Mouse (Mus musculus) fibroblast of lung, adult 2 months (primary cell): ENCODE data around the gene Rsrp1.
"Not testable (repeated sequence)": the region's sequence is repeated elsewhere in the genome, so short reads cannot be mapped to it uniquely, and the experiment has no call there.

Source experiments
- DNase-seq: peaks from one replicate; pipeline ENCODE4 v3.0.0-alpha.2; 2011; ENCODE audit warnings: low read depth

Gene Rsrp1

GRCm38 (mm10) chr4:134923258-134924018, at the start of gene Rsrp1:
Gene Rsrp1 (plus strand): TSS chr4:134923592.
- DNase-seq, result peak; percentile 98

- no peak for DNase-seq
These were observed 47.2 kb upstream of the Rsrp1 start for GRCm38 (mm10) chr4:134876171-134876570.

DNA sequence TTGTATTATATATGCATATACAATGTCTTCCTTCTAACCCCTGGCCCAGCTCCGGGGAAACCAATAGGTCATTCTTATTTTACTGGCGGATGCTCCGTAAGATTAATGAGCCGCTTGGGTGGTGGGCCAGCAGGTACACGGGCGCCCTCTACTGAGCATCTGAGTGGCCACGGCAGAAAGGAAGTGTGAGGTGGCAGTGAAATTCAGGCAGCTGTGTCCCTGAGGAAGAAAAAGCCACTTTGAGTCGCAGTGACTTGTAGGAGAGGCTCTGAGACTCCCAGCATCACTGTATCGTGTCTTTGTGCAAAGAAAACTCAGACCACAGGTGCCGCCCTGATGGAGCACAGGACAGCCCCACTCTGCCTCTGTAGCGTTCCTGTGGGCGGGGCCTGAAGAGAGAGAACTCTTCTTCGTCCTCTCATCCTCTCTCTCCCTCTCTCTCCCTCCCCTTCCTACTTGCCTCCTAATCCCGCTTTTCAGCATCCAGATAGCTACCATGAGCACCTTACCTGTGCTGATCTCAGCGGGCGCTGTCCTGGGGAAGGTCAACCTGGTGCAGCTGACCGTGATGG, 43.9 kb upstream of the Rsrp1 start:
- DNase-seq, result peak; percentile 25

GRCm38 (mm10) chr4:134880041-134880440, 43.4 kb upstream of the Rsrp1 start:
- no peak for DNase-seq

DNA sequence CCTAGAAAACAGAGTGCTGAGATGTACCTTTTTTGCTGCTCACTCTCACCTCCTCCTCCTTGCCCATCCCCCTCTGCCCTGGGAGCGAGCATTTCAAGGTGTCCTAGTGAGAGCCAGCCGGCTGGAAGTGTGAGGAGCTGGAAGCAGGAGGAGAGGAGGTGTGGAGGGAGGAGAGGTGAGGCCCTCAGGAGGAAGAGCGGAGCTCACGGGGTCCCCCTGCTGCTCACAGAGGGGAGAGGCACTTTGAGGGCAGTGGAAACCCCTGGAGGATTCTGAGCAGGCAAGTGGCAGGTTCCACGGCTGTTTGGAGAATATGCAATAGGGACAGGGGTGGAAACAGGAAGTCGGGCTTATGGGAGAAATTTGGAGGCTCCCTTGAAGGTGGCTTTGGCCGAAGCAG, 40.1 kb upstream of the Rsrp1 start:
- DNase-seq, result no peak

GRCm38 (mm10) chr4:134883808-134884207, 39.6 kb upstream of the Rsrp1 start:
- no peak for DNase-seq

DNA sequence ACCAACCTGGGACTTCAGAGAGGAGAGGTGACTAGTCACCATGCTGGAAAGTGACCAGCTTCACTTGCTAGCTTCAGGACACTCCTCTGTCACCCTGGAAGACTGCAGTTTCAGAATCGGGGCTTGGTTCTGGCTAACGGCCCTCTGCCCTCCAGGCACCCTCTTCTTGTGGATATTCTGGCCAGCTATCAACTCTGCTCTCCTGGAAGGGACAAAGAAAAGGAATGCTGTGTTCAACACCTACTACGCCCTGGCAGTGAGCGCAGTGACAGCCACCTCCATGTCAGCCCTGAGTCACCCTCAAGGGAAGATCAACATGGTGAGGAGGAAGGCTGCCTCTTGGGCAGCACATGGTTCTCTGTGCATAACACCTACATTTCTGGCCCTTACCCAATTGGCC, 39.0 kb upstream of the Rsrp1 start:
- no peak for DNase-seq

GRCm38 (mm10) chr4:134892096-134892495, 31.3 kb upstream of the Rsrp1 start:
- no peak for DNase-seq

DNA sequence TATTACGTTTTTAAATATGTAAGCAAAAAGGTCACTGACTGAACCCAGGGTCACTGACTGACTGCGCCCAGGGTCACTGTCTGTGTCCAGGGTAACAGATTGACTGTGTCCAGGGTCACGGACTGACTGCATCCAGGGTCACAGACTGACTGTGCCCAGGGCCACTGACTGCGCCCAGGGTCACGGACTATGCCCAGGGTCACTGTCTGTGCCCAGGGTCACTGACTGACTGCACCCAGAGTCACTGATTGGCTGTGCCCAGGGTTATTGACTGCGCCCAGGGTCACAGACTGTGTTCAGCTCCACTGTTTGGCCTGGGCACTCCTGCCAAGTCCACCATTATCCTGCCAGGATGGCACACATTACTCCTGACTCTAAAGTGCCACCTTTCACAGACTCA, 26.1 kb upstream of the Rsrp1 start:
- DNase-seq, result no peak

- DNase-seq, result no peak
These were observed 22.3 kb upstream of the Rsrp1 start for GRCm38 (mm10) chr4:134901126-134901525.

- no peak for DNase-seq
These were observed 20.3 kb upstream of the Rsrp1 start for GRCm38 (mm10) chr4:134903046-134903445.

DNA sequence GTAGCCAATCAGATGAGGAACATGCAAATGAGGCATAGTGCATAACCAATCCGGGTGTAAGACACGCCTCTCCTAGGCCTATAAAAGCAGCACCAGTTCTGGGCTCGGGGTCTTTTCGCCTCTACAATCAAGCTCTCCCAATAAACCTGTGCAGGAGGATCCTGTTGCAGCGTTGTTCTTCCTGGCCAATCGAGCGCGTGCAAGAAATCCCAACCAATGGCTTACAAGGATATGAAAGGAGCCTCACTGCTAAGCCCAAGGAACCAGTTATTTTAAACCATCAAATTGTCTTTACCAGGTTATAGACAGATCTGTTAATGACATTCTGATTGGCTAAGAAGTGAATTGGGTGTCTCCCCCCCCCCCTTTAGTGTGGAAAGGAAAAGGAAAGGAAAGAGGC, 12.0 kb upstream of the Rsrp1 start:
- DNase-seq, result not testable (repeated sequence)

DNA sequence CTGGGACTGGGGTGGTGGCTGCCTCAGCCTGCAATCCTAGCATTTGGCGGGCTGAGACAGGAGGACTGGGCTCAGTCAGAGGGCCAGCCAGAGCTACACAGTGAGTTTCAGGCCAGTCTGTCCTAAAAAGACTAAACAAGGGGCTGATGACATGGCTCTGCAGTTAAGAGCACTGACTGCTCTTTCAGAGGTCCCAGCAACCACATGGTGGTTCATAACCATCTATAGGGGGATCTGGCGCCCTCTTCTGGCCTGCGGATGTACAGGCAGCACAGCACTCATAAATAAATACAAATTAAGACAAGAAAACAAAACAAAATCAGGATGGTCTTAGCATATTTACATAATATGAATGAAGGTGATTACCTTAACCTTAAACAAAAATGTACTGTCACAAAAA, 10.0 kb upstream of the Rsrp1 start:
- no peak for DNase-seq

DNA sequence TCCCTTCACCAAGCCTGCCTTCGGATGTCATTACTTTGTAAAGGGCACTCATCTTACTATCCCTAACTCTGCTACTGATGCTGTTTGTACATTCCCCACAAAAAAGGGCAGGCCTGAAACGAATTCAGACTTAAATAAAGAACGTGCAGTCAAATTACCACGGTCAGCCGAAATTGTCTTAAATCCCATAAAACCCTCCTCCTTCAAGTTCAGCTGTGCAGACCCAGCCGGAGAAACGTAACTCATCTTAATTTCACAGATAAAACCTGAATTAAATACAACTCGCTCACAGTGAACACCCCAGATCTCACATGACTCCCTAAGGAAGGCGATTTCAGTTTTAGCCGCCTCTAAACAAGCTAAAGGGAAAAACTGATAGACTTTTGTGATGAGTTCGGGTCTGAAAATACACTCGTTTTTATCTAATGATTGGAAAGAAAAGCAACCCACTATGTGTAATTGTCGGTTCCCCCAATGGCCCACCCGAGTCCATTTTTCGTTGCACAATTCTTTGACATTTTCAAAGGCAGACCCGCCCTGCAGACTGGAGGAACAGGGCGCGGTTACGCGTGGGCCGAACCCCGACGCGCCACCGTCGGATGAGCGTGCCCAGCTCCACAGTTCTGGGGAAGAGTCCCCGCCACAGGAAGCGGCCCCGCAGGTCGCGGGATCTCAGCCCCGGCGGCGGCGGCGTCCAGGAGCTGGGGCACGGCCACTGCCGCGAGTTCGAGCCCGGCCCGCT, 9.1 kb upstream of the Rsrp1 start:
- DNase-seq, result no peak

DNA sequence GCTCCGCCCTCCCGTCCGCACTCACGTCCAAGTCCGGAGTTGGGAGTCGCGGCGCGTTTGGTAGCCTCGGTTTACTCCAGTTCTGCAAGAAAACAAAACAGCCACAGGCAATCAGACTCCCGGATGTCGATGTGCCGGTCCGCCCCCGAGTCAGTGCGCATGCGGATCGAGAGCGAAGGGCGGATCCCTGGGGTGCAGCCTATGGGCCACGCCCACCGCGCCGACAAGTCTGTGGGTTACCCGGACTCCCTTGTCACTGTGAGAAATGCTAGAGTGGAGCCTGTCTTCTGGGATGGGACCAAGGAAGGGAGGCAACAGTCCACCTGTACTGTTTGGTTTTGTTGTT, 8.6 kb upstream of the Rsrp1 start, which contains the start of gene Tmem50a:
Gene Tmem50a (minus strand): TSS at position 161 of the 346 bp plus-strand sequence.
- peak; percentile 76 for DNase-seq

DNA sequence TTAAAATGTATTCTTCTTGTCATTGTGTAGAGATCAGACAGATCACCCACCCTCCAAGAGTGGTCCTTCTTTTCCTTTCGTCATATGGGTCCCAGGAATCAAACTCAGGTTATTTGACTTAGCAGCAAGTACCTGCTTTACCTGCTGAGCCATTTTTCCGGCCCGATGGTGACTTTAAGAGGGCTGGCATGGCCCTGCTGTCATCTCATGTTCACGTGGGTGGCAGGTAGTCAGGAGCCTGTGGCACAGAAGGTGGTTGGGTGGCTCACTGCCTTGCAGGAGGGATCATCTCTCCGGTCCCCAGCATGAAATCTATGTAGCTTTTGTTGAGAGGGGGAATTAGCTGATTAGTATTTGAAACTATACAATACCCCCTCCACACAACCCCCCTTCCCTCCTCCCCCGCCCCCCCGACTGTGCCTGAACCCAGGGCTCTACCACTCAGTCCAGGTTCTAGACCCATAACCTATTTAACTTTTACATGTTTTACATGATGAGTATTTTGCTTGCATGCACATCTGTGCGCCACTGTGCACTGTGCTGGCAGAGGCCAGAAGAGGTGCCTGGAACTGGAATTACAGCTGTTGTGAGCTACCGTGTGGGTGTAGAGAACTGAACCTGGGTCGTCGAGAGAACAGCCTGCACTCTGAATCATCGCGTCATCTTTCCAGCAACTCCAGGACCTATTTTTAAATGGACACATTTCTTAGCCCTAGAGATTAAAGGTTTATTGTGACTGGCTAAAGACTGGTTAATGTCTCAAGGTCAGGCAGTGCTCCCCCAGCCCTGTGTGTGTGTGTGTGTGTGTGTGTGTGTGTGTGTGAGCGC, 8.0 kb upstream of the Rsrp1 start:
- no peak for DNase-seq

- no peak for DNase-seq
These were observed 6.2 kb upstream of the Rsrp1 start for GRCm38 (mm10) chr4:134917194-134917593.

DNA sequence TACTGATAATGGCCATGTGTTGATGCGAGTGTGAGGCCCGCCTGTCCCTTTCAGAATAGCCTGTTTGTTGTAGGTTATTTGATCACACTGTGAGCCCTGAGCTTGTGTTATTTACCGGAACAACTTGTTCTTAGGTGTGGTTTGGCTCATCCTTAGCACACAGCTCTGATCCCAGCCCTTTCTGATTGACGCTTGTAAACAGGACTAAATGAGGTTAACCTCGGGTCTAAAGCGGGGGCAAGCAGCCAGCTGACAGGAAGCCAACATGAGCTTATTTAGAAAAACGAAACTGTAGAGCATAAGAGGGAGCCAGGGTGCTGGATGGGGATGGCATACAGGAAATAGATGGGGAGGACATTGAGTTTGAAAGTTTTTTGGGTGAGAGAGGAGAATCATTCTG, 5.0 kb upstream of the Rsrp1 start:
- no peak for DNase-seq

GRCm38 (mm10) chr4:134919733-134920540, 3.5 kb upstream of the Rsrp1 start:
- DNase-seq, result no peak

- no peak for DNase-seq
These were observed 2.8 kb upstream of the Rsrp1 start for GRCm38 (mm10) chr4:134920631-134921030.

GRCm38 (mm10) chr4:134921703-134922102, 1.7 kb upstream of the Rsrp1 start:
- no peak for DNase-seq
